ENCODE assay signal across 13 mouse cellular contexts in the genomic region with DNA sequence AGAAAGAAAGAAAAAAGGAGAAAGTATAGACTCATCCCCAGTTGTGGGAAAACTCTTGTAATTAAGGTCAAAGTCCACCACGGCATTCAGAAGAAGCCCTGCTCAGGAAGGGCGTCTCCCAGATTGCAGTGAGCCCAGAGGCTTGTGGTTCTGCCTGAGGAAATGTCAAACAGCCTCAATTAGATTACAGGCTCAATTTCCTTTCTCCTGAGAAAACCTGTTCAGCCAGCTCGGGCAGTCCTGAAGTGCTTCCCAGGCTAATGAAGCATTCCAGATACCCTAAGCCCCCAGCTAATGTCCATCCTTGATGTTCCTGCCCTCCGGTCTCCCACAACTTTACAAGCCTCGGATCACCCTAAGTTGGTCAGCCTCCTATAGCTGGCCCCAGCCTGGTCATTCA. TPM values are rescaled to one million over a fixed set of nuclear protein-coding genes. Genes with fewer than 3 reads are reported as not detected.
A peak's percentile ranks its signal among the peaks of the same experiment; 100 is the strongest.
DNase-seq lines count a peak whose midpoint lies in the region; ATAC-seq and TF ChIP-seq lines count a peak whose summit lies in the region.
"Had no signal": no experiment of that assay in that cellular context is flagged by ENCODE, and none has a peak within 500 bp of the region (broad histone marks: within the 10 kb centered on the region; RNA-seq: fewer than 3 reads in every experiment).

No protein-coding gene starts in this region.

- ATAC-seq in kidney, postnatal 0 days (replicated peaks; ENCODE audit: low FRiP score, low read depth): no peak
- ATAC-seq in embryonic facial prominence, embryonic 14.5 days (ENCODE audit: low read depth): no peak; the same call in 1 of the 2 replicates
- ATAC-seq: Patski had no signal

- no peaks in the 10 kb centered on the region for H3K36me3 ChIP-seq in kidney, postnatal 0 days (ENCODE audit: insufficient read depth, low read length)
- H3K36me3 ChIP-seq in embryonic facial prominence, embryonic 14.5 days (ENCODE audit: control insufficient read depth, insufficient read depth, low read length): no peaks in the 10 kb centered on the region
- H3K36me3 ChIP-seq in megakaryocyte, embryonic 14.5 days (replicated peaks; ENCODE audit: low read length): no peaks in the 10 kb centered on the region

- H3K27me3 ChIP-seq in kidney, postnatal 0 days (ENCODE audit: insufficient read depth, low read length): peaks cover 10% of the 10 kb centered on the region
- peaks cover 35% of the 10 kb centered on the region for H3K27me3 ChIP-seq in embryonic facial prominence, embryonic 14.5 days (replicated peaks; ENCODE audit: control insufficient read depth, insufficient read depth, low read length)
- peaks cover 40% of the 10 kb centered on the region for H3K27me3 ChIP-seq in megakaryocyte, embryonic 14.5 days (replicated peaks)
- H3K27me3 ChIP-seq: Patski had no signal

- WGBS in kidney, postnatal 0 days: 17% methylated on average over 5 of the region's 5 CpGs
- WGBS in embryonic facial prominence, embryonic 14.5 days: 27% methylated on average over 5 of the region's 5 CpGs

- no peaks in the 10 kb centered on the region for H3K9me3 ChIP-seq in kidney, postnatal 0 days (replicated peaks; ENCODE audit: low read length)
- H3K9me3 ChIP-seq in embryonic facial prominence, embryonic 14.5 days (ENCODE audit: control insufficient read depth, low read length): no peaks in the 10 kb centered on the region
- no peaks in the 10 kb centered on the region for H3K9me3 ChIP-seq in megakaryocyte, embryonic 14.5 days

- no peak overlapping the region for H3K4me3 ChIP-seq in kidney, postnatal 0 days (replicated peaks; ENCODE audit: low read depth, low read length)
- no peak overlapping the region for H3K4me3 ChIP-seq in embryonic facial prominence, embryonic 14.5 days (ENCODE audit: low read depth, low read length)
- peak overlapping the region; percentile 1 for H3K4me3 ChIP-seq in megakaryocyte, embryonic 14.5 days (replicated peaks)

- no peak overlapping the region for H3K9ac ChIP-seq in kidney, postnatal 0 days (ENCODE audit: low read depth, low read length)
- H3K9ac ChIP-seq in embryonic facial prominence, embryonic 14.5 days (ENCODE audit: low read depth, low read length): no peak overlapping the region

- DNase-seq in kidney, postnatal 0 days (ENCODE audit: low spot score): peak; percentile 36
- no peak for DNase-seq in kidney, postnatal 10 days
- DNase-seq in R1 (ENCODE audit: low read depth, low spot score): peak; percentile 77
- DNase-seq in embryonic facial prominence, embryonic 14.5 days (ENCODE audit: low spot score): peak; percentile 77
- DNase-seq in frontal cortex, postnatal 36 days (ENCODE audit: low spot score in 2 of 2): no peak
- DNase-seq in right cerebral cortex, adult 18-20 months: no peak
- DNase-seq: heart, postnatal 36 days; thymus, postnatal 4 days had no signal

- no peak overlapping the region for H3K4me2 ChIP-seq in kidney, postnatal 0 days (ENCODE audit: low read length)
- H3K4me2 ChIP-seq in embryonic facial prominence, embryonic 14.5 days (ENCODE audit: low read depth, low read length): 0 out of 2 replicates have a peak overlapping the region, but pooled peaks have one; percentile 2

- TF ChIP-seq CTCF in kidney, postnatal 0 days (IDR thresholded peaks at IDR 0.05; ENCODE audit: low read depth): no peak

- H3K27ac ChIP-seq in kidney, postnatal 0 days: no peak overlapping the region
- H3K27ac ChIP-seq in embryonic facial prominence, embryonic 14.5 days (replicated peaks; ENCODE audit: low read depth, low read length): no peak overlapping the region

- peaks cover 4% of the 10 kb centered on the region for H3K4me1 ChIP-seq in kidney, postnatal 0 days (replicated peaks; ENCODE audit: insufficient read depth, low read length)
- H3K4me1 ChIP-seq in embryonic facial prominence, embryonic 14.5 days (ENCODE audit: control insufficient read depth, insufficient read depth, low read length): 0 out of 2 replicates have a peak, but pooled peaks cover 2% of the 10 kb centered on the region
- H3K4me1 ChIP-seq in megakaryocyte, embryonic 14.5 days: peaks cover 44% of the 10 kb centered on the region

RNA-seq across cellular contexts. Expression of a gene that starts 20.7 kb away (rescaled TPM):
- 16.8 and 19.1 TPM in 2 replicates for polyA plus RNA-seq in kidney, postnatal 0 days (2015; fragmentation: Nextera tagmentation; extraction: Ambion mirVana)
- polyA plus RNA-seq in embryonic facial prominence, embryonic 14.5 days (2014; fragmentation: Nextera tagmentation; extraction: Ambion mirVana): 17.7 and 18.2 TPM in 2 replicates
- polyA plus RNA-seq in megakaryocyte, embryonic 14.5 days (2012; ENCODE audit: insufficient read depth, low replicate concordance): 4.9 and 8.0 TPM in 2 replicates

RNA-seq across cellular contexts. Expression of a gene that starts 56.0 kb away (rescaled TPM):
- polyA plus RNA-seq in kidney, postnatal 0 days (2015; fragmentation: Nextera tagmentation; extraction: Ambion mirVana): 12.6 and 14.3 TPM in 2 replicates
- 11.6 and 11.7 TPM in 2 replicates for polyA plus RNA-seq in embryonic facial prominence, embryonic 14.5 days (2014; fragmentation: Nextera tagmentation; extraction: Ambion mirVana)
- 0.96 TPM in 1 of 2 replicates, not detected in the other for polyA plus RNA-seq in megakaryocyte, embryonic 14.5 days (2012; ENCODE audit: insufficient read depth, low replicate concordance)

RNA-seq across cellular contexts. Expression of a gene that starts 57.3 kb away (rescaled TPM):
- not detected in 2 replicates for polyA plus RNA-seq in kidney, postnatal 0 days (2015; fragmentation: Nextera tagmentation; extraction: Ambion mirVana)
- polyA plus RNA-seq in embryonic facial prominence, embryonic 14.5 days (2014; fragmentation: Nextera tagmentation; extraction: Ambion mirVana): 0.14 TPM in 1 of 2 replicates, not detected in the other
- polyA plus RNA-seq in megakaryocyte, embryonic 14.5 days (2012; ENCODE audit: insufficient read depth, low replicate concordance): not detected in 2 replicates
- polyA plus RNA-seq: cortical plate, adult 2 months; neural tube, embryonic 14.5 days; Patski; spleen, adult 2 months had no signal

Comparison
In these comparisons a context has a peak if more than half of its experiments do, and no peak if none do; other contexts are left out.
1. DNase-seq: peak in kidney, postnatal 0 days (single experiment), R1 (single experiment) and embryonic facial prominence, embryonic 14.5 days (single experiment); none in kidney, postnatal 10 days (single experiment), frontal cortex, postnatal 36 days (0 of 2) and right cerebral cortex, adult 18-20 months (single experiment).